Mouse (Mus musculus): ENCODE measurements around the gene Fam222a. TPM values are rescaled to one million over a fixed set of nuclear protein-coding genes. Genes with fewer than 3 reads are reported as not detected.
A peak's percentile ranks its signal among the peaks of the same experiment; 100 is the strongest.

Fam222a gene
- total and polyA plus RNA-seq, 2 experiments from 2014 or later: 2.8 to 11.7 TPM

- no peak for ATAC-seq
- peak; percentile 40 for DNase-seq (ENCODE audit: low spot score)
- Histone ChIP-seq H3K9me3 (ENCODE audit: low read length) (no peaks in the 10 kb centered on the region), H3K27me3 (ENCODE audit: insufficient read depth, low read length) (no peaks in the 10 kb centered on the region), H3K27ac (no peak overlapping the region), H3K4me1 (ENCODE audit: insufficient read depth, low read length) (peaks cover 24% of the 10 kb centered on the region), H3K36me3 (ENCODE audit: insufficient read depth, low read length) (no peaks in the 10 kb centered on the region), H3K4me3 (ENCODE audit: low read length) (no peak overlapping the region), H3K9ac (replicated peaks; ENCODE audit: low read length) (no peak overlapping the region), H3K4me2 (ENCODE audit: low read depth, low read length) (no peak overlapping the region)
- WGBS: 83% methylated on average over 5 of the region's 5 CpGs
- TF ChIP-seq CTCF (IDR thresholded peaks at IDR 0.05; ENCODE audit: low read depth): peak; percentile 53
Measured at GRCm38 (mm10) chr5:114603975-114604374, 36.2 kb downstream of the Fam222a start.

- peaks cover 27% of the 10 kb centered on the region for H3K4me1 ChIP-seq (ENCODE audit: insufficient read depth, low read length)
- H3K9me3 ChIP-seq (ENCODE audit: low read length): no peaks in the 10 kb centered on the region
- H3K36me3 ChIP-seq (ENCODE audit: insufficient read depth, low read length): no peaks in the 10 kb centered on the region
- DNase-seq (ENCODE audit: low spot score): peak; percentile 72
- H3K9ac ChIP-seq (replicated peaks; ENCODE audit: low read length): no peak overlapping the region
- H3K4me2 ChIP-seq (ENCODE audit: low read depth, low read length): no peak overlapping the region
- ATAC-seq: peak; percentile 55
- 0 out of 2 replicates have a peak overlapping the region, but pooled peaks have one; percentile 11 for H3K27ac ChIP-seq
- 12% methylated on average over 11 of the region's 11 CpGs for WGBS
- H3K27me3 ChIP-seq (ENCODE audit: insufficient read depth, low read length): no peaks in the 10 kb centered on the region
- H3K4me3 ChIP-seq (ENCODE audit: low read length): no peak overlapping the region
- peak; percentile 79 for TF ChIP-seq CTCF (IDR thresholded peaks at IDR 0.05; ENCODE audit: low read depth)
Measured at GRCm38 (mm10) chr5:114604781-114605290, 37.0 kb downstream of the Fam222a start.

GRCm38 (mm10) chr5:114605981-114606380 lies 38.2 kb downstream of the Fam222a start:
- Histone ChIP-seq H3K27me3 (ENCODE audit: insufficient read depth, low read length) (no peaks in the 10 kb centered on the region), H3K9ac (replicated peaks; ENCODE audit: low read length) (no peak overlapping the region), H3K9me3 (ENCODE audit: low read length) (no peaks in the 10 kb centered on the region), H3K4me2 (ENCODE audit: low read depth, low read length) (no peak overlapping the region), H3K27ac (0 out of 2 replicates have a peak overlapping the region, but pooled peaks have one; percentile 11), H3K36me3 (ENCODE audit: insufficient read depth, low read length) (0 out of 2 replicates have a peak, but pooled peaks cover 1% of the 10 kb centered on the region), H3K4me1 (ENCODE audit: insufficient read depth, low read length) (peaks cover 27% of the 10 kb centered on the region), H3K4me3 (ENCODE audit: low read length) (no peak overlapping the region)
- 85% methylated on average over 6 of the region's 6 CpGs for WGBS
- no peak for TF ChIP-seq CTCF (IDR thresholded peaks at IDR 0.05; ENCODE audit: low read depth)
- no peak for ATAC-seq
- no peak for DNase-seq (ENCODE audit: low spot score)

- ATAC-seq: peak; percentile 46
- Histone ChIP-seq H3K4me1 (ENCODE audit: insufficient read depth, low read length) (peaks cover 27% of the 10 kb centered on the region), H3K36me3 (ENCODE audit: insufficient read depth, low read length) (peaks cover 6% of the 10 kb centered on the region; the same call in 1 of the 2 replicates), H3K9ac (replicated peaks; ENCODE audit: low read length) (no peak overlapping the region), H3K4me2 (ENCODE audit: low read depth, low read length) (peak overlapping the region; percentile 27; the same call in 1 of the 2 replicates), H3K27ac (peak overlapping the region; percentile 55), H3K27me3 (ENCODE audit: insufficient read depth, low read length) (no peaks in the 10 kb centered on the region), H3K9me3 (ENCODE audit: low read length) (no peaks in the 10 kb centered on the region), H3K4me3 (ENCODE audit: low read length) (no peak overlapping the region)
- TF ChIP-seq CTCF (IDR thresholded peaks at IDR 0.05; ENCODE audit: low read depth): no peak
- peak; percentile 89 for DNase-seq (ENCODE audit: low spot score)
- WGBS: 18% methylated on average over 8 of the region's 8 CpGs
Measured at GRCm38 (mm10) chr5:114607651-114608050, 39.8 kb downstream of the Fam222a start.

- H3K4me2 ChIP-seq (ENCODE audit: low read depth, low read length): no peak overlapping the region
- peak; percentile 98 for TF ChIP-seq CTCF (IDR thresholded peaks at IDR 0.05; ENCODE audit: low read depth)
- H3K36me3 ChIP-seq (ENCODE audit: insufficient read depth, low read length): peaks cover 6% of the 10 kb centered on the region; the same call in 1 of the 2 replicates
- no peak overlapping the region for H3K4me3 ChIP-seq (ENCODE audit: low read length)
- peaks cover 27% of the 10 kb centered on the region for H3K4me1 ChIP-seq (ENCODE audit: insufficient read depth, low read length)
- ATAC-seq (0 out of 2 replicates have a peak, but pooled peaks have one; percentile 15), DNase-seq (ENCODE audit: low spot score) (peak; percentile 88)
- peak overlapping the region; percentile 55; the same call in 1 of the 2 replicates for H3K27ac ChIP-seq
- H3K9me3 ChIP-seq (ENCODE audit: low read length): no peaks in the 10 kb centered on the region
- WGBS: 5% methylated on average over 12 of the region's 12 CpGs
- H3K27me3 ChIP-seq (ENCODE audit: insufficient read depth, low read length): no peaks in the 10 kb centered on the region
- H3K9ac ChIP-seq (replicated peaks; ENCODE audit: low read length): no peak overlapping the region
Measured at GRCm38 (mm10) chr5:114608516-114608915, 40.7 kb downstream of the Fam222a start.

GRCm38 (mm10) chr5:114611256-114611655 lies 43.4 kb downstream of the Fam222a start:
- ATAC-seq (no peak), DNase-seq (ENCODE audit: low spot score) (no peak)
- Histone ChIP-seq H3K4me1 (ENCODE audit: insufficient read depth, low read length) (peaks cover 18% of the 10 kb centered on the region), H3K27me3 (ENCODE audit: insufficient read depth, low read length) (no peaks in the 10 kb centered on the region), H3K4me2 (ENCODE audit: low read depth, low read length) (no peak overlapping the region), H3K27ac (no peak overlapping the region), H3K9me3 (ENCODE audit: low read length) (no peaks in the 10 kb centered on the region), H3K9ac (replicated peaks; ENCODE audit: low read length) (no peak overlapping the region), H3K36me3 (ENCODE audit: insufficient read depth, low read length) (peaks cover 6% of the 10 kb centered on the region; the same call in 1 of the 2 replicates), H3K4me3 (ENCODE audit: low read length) (no peak overlapping the region)
- 91% methylated on average over 10 of the region's 10 CpGs for WGBS
- TF ChIP-seq CTCF (IDR thresholded peaks at IDR 0.05; ENCODE audit: low read depth): no peak

- Histone ChIP-seq H3K27me3 (ENCODE audit: insufficient read depth, low read length) (no peaks in the 10 kb centered on the region), H3K4me3 (ENCODE audit: low read length) (no peak overlapping the region), H3K9ac (replicated peaks; ENCODE audit: low read length) (no peak overlapping the region), H3K4me1 (ENCODE audit: insufficient read depth, low read length) (peaks cover 18% of the 10 kb centered on the region), H3K9me3 (ENCODE audit: low read length) (no peaks in the 10 kb centered on the region), H3K4me2 (ENCODE audit: low read depth, low read length) (no peak overlapping the region), H3K36me3 (ENCODE audit: insufficient read depth, low read length) (peaks cover 6% of the 10 kb centered on the region; the same call in 1 of the 2 replicates), H3K27ac (no peak overlapping the region)
- 68% methylated on average over 24 of the region's 25 CpGs for WGBS
- no peak for ATAC-seq
- TF ChIP-seq CTCF (IDR thresholded peaks at IDR 0.05; ENCODE audit: low read depth): peak; percentile 70
- peak; percentile 65 for DNase-seq (ENCODE audit: low spot score)
Measured at GRCm38 (mm10) chr5:114611968-114612608, 44.3 kb downstream of the Fam222a start.

Data from hindbrain, postnatal 0 days (tissue).